Mouse (Mus musculus) urinary bladder, adult 18-20 months (tissue): ENCODE data around the gene Simc1.
A peak's percentile ranks its signal among the peaks of the same experiment; 100 is the strongest.

Experiments
- DNase-seq, 2 experiments: peaks; one replicate each; pipeline ENCODE4 v3.0.0; 2022; ENCODE audit warnings: low spot score in 2 of 2, mixed read lengths in 2 of 2

Simc1 gene

DNA sequence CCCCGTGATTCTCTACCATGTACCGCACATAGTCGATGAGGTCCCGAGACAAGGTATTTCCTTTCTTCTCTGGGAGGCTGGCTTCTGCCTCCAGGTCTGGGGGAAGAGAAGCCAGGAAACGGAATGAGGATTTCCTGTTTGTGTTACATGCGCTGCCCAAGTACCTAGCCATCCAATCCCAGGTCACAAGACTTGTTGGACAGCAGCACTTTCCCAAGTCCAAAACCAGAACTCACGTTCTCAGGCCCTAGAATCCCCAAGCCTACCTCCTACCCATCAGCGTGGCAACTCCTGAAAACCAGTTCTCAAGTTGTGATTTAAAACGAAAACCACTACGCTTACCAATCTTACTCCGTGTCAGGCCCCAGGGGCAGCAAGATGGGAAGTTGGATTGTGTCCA is 82.3 kb downstream of the Simc1 start:
- no peak for DNase-seq

GRCm38 (mm10) chr13:54589414-54589995 is 85.9 kb downstream of the Simc1 start:
- DNase-seq = no peak

GRCm38 (mm10) chr13:54589996-54590951 is 86.7 kb downstream of the Simc1 start, which contains the start of the genes Nop16 and Higd2a:
TSS of gene Nop16 (minus strand) at chr13:54590090.
TSS of gene Higd2a (plus strand) at chr13:54590207.
- peak; percentile 95 for DNase-seq

DNA sequence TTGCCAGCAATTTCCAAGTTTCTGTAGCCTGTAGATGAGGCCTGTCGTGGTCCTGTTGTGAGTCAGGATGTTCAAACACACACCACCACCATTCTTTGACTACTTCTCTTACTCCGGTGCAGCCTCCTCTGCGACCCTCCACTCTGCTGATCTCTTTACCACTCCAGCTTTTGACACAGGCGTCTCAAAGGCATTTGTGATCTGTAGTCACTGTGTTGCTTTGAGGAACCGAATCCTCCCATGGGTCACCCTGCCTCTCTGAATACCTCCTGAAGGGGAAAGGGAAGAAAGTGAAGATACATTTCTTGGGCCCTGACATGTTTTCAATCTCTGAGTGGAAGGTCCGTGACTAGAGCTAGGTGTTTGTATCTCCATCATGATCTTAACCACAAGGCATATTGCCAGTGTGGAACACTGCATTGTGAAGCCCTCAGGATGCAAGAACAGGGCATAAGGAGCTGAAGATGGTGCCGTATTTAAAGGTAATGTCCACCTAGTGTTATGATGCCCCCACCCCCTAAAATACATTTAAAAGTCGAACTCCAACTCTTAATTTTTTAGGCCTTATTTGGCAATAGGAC is 88.3 kb downstream of the Simc1 start:
- DNase-seq = no peak

DNA sequence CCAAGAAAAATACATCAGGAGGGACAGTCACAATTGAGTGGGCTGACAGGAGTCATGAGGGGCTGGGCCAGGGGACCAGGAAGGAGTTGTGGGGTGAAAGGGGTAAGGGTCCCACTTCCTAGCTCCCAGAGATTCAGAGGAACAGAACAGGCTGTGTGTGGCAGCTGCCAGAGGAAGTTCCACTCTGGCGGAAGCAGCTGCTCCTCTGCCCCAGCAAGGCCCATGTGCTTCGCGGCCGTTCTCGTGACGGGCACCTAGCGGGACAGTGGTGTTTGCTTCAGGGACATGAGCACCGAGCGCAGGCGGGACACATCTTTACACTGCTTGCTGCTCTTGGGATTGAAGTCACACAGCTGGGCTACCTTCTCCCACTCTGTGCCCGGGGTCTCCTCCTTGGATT is 90.0 kb downstream of the Simc1 start:
- no peak for DNase-seq

- DNase-seq = no peak
These were observed 92.6 kb downstream of the Simc1 start for GRCm38 (mm10) chr13:54596107-54596690.

GRCm38 (mm10) chr13:54596870-54597269 is 93.3 kb downstream of the Simc1 start:
- DNase-seq = no peak

DNA sequence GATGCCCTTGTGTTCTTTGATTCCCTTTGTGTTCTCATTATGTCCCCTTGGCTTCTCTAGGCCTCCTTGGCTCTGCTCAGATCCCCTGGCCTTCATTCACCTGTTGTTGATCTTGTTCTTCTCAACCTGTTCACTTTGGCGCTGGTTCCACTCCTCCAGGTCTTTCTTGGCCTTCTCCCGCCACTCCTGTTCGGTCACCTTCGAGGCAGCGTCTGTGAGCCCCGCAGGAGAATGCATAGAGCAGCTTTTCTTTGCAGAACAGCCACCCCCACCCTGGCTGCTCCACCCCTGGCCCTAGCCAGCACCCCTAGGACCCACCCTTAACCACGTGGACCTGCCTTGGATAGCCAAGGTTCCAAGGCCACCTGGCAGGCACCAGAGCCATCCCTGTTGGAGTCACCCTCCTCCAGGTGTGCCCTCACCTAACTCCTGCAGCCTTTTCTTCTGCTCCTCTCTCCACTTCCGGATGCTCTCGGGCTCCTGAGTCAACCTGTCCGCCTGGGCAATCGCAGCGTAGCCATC is 95.1 kb downstream of the Simc1 start:
- no peak for DNase-seq
